Mouse (Mus musculus) left cerebral cortex, adult 2 months (tissue): Measurements from ENCODE around the gene Tnfrsf1a. TPM values are rescaled to one million over a fixed set of nuclear protein-coding genes. Genes with fewer than 3 reads are reported as not detected.

Experiments used
- DNase-seq, 2 experiments: peaks; one replicate each; pipeline ENCODE4 v3.0.0; 2021 to 2022; ENCODE audit warnings: low spot score in 2 of 2, mixed read lengths in 1 of 2; ENCODE audit errors: extremely low spot score in 1 of 2
- H3K27ac ChIP-seq: fragments of 200-600 bp; 2 replicates; pipeline ENCODE4 v1.8.1; 2022
- H3K4me3 ChIP-seq: fragments of 200-600 bp; 2 replicates; pipeline ENCODE4 v1.8.1; 2022
- CTCF ChIP-seq: fragments of 200-600 bp; IDR thresholded peaks from 2 replicates; pipeline ENCODE4 v1.8.1; 2022; ENCODE audit warnings: antibody characterized with exemption, mild to moderate bottlenecking, moderate library complexity
- intact Hi-C: fragments of 180-260 bp; cut with DNase I; formaldehyde crosslinking; loops from one replicate; pipeline ENCODE4 v1.15.1; 2025
- total RNA-seq, 2 experiments: library from RNA; stranded (reverse); gene quantifications; 2 replicates each; pipeline ENCODE4 v1.2.3; 2021

Tnfrsf1a gene
- total RNA-seq, 2 experiments from 2014 or later: 10.8 to 11.1 TPM

GRCm38 (mm10) chr6:125410995-125411547 is 61.9 kb downstream of the Tnfrsf1a start:
- intact Hi-C loops: no loop called here
- DNase-seq: no peak

GRCm38 (mm10) chr6:125411661-125412060 is 62.5 kb downstream of the Tnfrsf1a start:
- no peak for TF ChIP-seq CTCF

More at GRCm38 (mm10) chr6:125410995-125411547, 61.9 kb downstream of the Tnfrsf1a start:
- no peak for TF ChIP-seq CTCF
- no peak overlapping the region for H3K27ac ChIP-seq
- no peak overlapping the region for H3K4me3 ChIP-seq

More at GRCm38 (mm10) chr6:125411661-125412060, 62.5 kb downstream of the Tnfrsf1a start:
- intact Hi-C loops: no loop called here
- Histone ChIP-seq H3K4me3 (no peak overlapping the region), H3K27ac (no peak overlapping the region)
- DNase-seq: no peak

Other genes starting within 250 kb of the Tnfrsf1a start
- gene Nop2, start 217.5 kb upstream of the Tnfrsf1a start, total RNA-seq: 10 to 100 TPM; 28.1 to 32.1 TPM
- gene Iffo1, start 204.1 kb upstream of the Tnfrsf1a start, total RNA-seq: 10 to 100 TPM; 64.6 to 67.1 TPM
- gene Gapdh, start 182.9 kb upstream of the Tnfrsf1a start, total RNA-seq: 1,000 to 10,000 TPM; 2,312 to 2,314 TPM
- 10 to 100 TPM; 22.6 to 23.4 TPM for gene Ncapd2, start 157.7 kb upstream of the Tnfrsf1a start, total RNA-seq
- gene Mrpl51, start 157.6 kb upstream of the Tnfrsf1a start, total RNA-seq: 10 to 100 TPM; 69.1 to 74.5 TPM
- 100 to 1,000 TPM; 125 to 128 TPM for gene Vamp1, start 133.8 kb upstream of the Tnfrsf1a start, total RNA-seq
- 1 to 10 TPM; 5.0 to 6.0 TPM for gene Tapbpl, start 117.5 kb upstream of the Tnfrsf1a start, total RNA-seq
- not detected for gene Cd27, start 112.4 kb upstream of the Tnfrsf1a start, total RNA-seq
- gene Tuba3a, start 63.3 kb upstream of the Tnfrsf1a start, total RNA-seq: not detected
- 1 to 10 TPM; 7.9 to 9.1 TPM for gene Ltbr, start 35.5 kb upstream of the Tnfrsf1a start, total RNA-seq
- 1 to 10 TPM; 2.5 to 2.7 TPM for gene Scnn1a, start 28.7 kb upstream of the Tnfrsf1a start, total RNA-seq
- gene Plekhg6, start 31.4 kb downstream of the Tnfrsf1a start, total RNA-seq: under 1 TPM; 0.30 to 0.34 TPM
- gene Cd9, start 145.4 kb downstream of the Tnfrsf1a start, total RNA-seq: 10 to 100 TPM; 39.6 to 40.7 TPM
- 10 to 100 TPM; 13.7 to 14.6 TPM for gene Vwf, start 197.4 kb downstream of the Tnfrsf1a start, total RNA-seq